Mouse (Mus musculus): ENCODE measurements around the gene Gm10775. TPM values are rescaled to one million over a fixed set of nuclear protein-coding genes. Genes with fewer than 3 reads are reported as not detected.

Gm10775 gene
- polyA plus RNA-seq, 1 experiment from 2014 or later, result not detected

GRCm38 (mm10) chr13:65277994-65278382 is 18.6 kb downstream of the Gm10775 start:
- peaks cover 26% of the 10 kb centered on the region for H3K36me3 ChIP-seq
- H3K9ac ChIP-seq, result peak overlapping the region; percentile 51
- peaks cover 9% of the 10 kb centered on the region; the same call in 1 of the 2 replicates for H3K9me3 ChIP-seq
- H3K4me2 ChIP-seq, result peak overlapping the region; percentile 54
- no peaks in the 10 kb centered on the region for H3K4me1 ChIP-seq
- WGBS, result 10% methylated on average over 9 of the region's 9 CpGs
- H3K27ac ChIP-seq, result peak overlapping the region; percentile 90
- ATAC-seq (ENCODE audit: insufficient number of reproducible peaks, low FRiP score, low TSS enrichment, low read depth), result peak; percentile 66; the same call in 1 of the 2 replicates
- H3K27me3 ChIP-seq, result no peaks in the 10 kb centered on the region
- H3K4me3 ChIP-seq, result peak overlapping the region; percentile 72

GRCm38 (mm10) chr13:65278383-65279341 is 19.3 kb downstream of the Gm10775 start, which contains the start of gene Zfp369:
TSS of gene Zfp369 (plus strand) at chr13:65278814.
- under 1% methylated on average over 50 of the region's 50 CpGs for WGBS
- H3K36me3 ChIP-seq, result peaks cover 24% of the 10 kb centered on the region
- H3K27me3 ChIP-seq, result no peaks in the 10 kb centered on the region
- peak; percentile 98 for ATAC-seq (ENCODE audit: insufficient number of reproducible peaks, low FRiP score, low TSS enrichment, low read depth)
- H3K4me2 ChIP-seq, result peak within 1 kb of the TSS; percentile 54
- H3K9me3 ChIP-seq, result peaks cover 9% of the 10 kb centered on the region; the same call in 1 of the 2 replicates
- peak within 1 kb of the TSS; percentile 72 for H3K4me3 ChIP-seq
- no peaks in the 10 kb centered on the region for H3K4me1 ChIP-seq
- peak within 1 kb of the TSS; percentile 64 for H3K9ac ChIP-seq
- H3K27ac ChIP-seq, result peak within 1 kb of the TSS; percentile 90

- H3K9ac ChIP-seq, result no peak overlapping the region
- peaks cover 41% of the 10 kb centered on the region for H3K9me3 ChIP-seq
- no peaks in the 10 kb centered on the region for H3K27me3 ChIP-seq
- no peak overlapping the region for H3K27ac ChIP-seq
- ATAC-seq (ENCODE audit: insufficient number of reproducible peaks, low FRiP score, low TSS enrichment, low read depth), result no peak
- peaks cover 78% of the 10 kb centered on the region for H3K36me3 ChIP-seq
- no peaks in the 10 kb centered on the region for H3K4me1 ChIP-seq
- WGBS, result 92% methylated on average over 2 of the region's 2 CpGs
- H3K4me2 ChIP-seq, result no peak overlapping the region
- H3K4me3 ChIP-seq, result no peak overlapping the region
Measured at GRCm38 (mm10) chr13:65286771-65287170, 27.4 kb downstream of the Gm10775 start.

- 95% methylated on average over 4 of the region's 4 CpGs for WGBS
- ATAC-seq (ENCODE audit: insufficient number of reproducible peaks, low FRiP score, low TSS enrichment, low read depth), result no peak
- H3K9ac ChIP-seq, result no peak overlapping the region
- H3K4me2 ChIP-seq, result no peak overlapping the region
- H3K4me3 ChIP-seq, result no peak overlapping the region
- H3K27ac ChIP-seq, result no peak overlapping the region
- peaks cover 67% of the 10 kb centered on the region for H3K36me3 ChIP-seq
- no peaks in the 10 kb centered on the region for H3K27me3 ChIP-seq
- peaks cover 56% of the 10 kb centered on the region for H3K9me3 ChIP-seq
- no peaks in the 10 kb centered on the region for H3K4me1 ChIP-seq
Measured at GRCm38 (mm10) chr13:65296354-65296753, 37.0 kb downstream of the Gm10775 start.

Other genes with a start within 250 kb of the Gm10775 start
- gene Spata31d1c, start 226.5 kb upstream of the Gm10775 start, polyA plus RNA-seq (2015; fragmentation: Nextera tagmentation; extraction: Ambion mirVana), result not detected in 2 replicates
- gene Prss47, start 206.8 kb upstream of the Gm10775 start, polyA plus RNA-seq (2015; fragmentation: Nextera tagmentation; extraction: Ambion mirVana), result not detected in 2 replicates
- gene Mfsd14b, start 146.6 kb upstream of the Gm10775 start, polyA plus RNA-seq (2015; fragmentation: Nextera tagmentation; extraction: Ambion mirVana), result 75.8 and 77.1 TPM in 2 replicates
- gene Olfr465-ps1, start 121.5 kb upstream of the Gm10775 start, polyA plus RNA-seq (2015; fragmentation: Nextera tagmentation; extraction: Ambion mirVana), result 0.09 and 0.10 TPM in 2 replicates
- gene Olfr466, start 109.3 kb upstream of the Gm10775 start, polyA plus RNA-seq (2015; fragmentation: Nextera tagmentation; extraction: Ambion mirVana), result not detected in 2 replicates
- gene Nlrp4f, start 53.6 kb upstream of the Gm10775 start, polyA plus RNA-seq (2015; fragmentation: Nextera tagmentation; extraction: Ambion mirVana), result not detected in 2 replicates
- gene Zfp369, start 19.3 kb downstream of the Gm10775 start, polyA plus RNA-seq (2015; fragmentation: Nextera tagmentation; extraction: Ambion mirVana), result 11.3 and 12.4 TPM in 2 replicates

All from limb, embryonic 15.5 days (tissue).